Mouse (Mus musculus) intestine, postnatal 0 days (tissue): ENCODE results near the gene Gm49450. TPM values are rescaled to one million over a fixed set of nuclear protein-coding genes. Genes with fewer than 3 reads are reported as not detected.
"Not testable (repeated sequence)": the region's sequence is repeated elsewhere in the genome, so short reads cannot be mapped to it uniquely, and the experiment has no call there.

Source experiments
- ATAC-seq: fragments of 200-750 bp; cut with Nextera tagmentation; 2 replicates; pipeline ENCODE4 v1.8.0; 2017; ENCODE audit warnings: mild to moderate bottlenecking, moderate TSS enrichment, moderate library complexity
- H3K27ac ChIP-seq: fragments of 300-500 bp; sonication (generic); 2 replicates; pipeline ENCODE4 v1.5.1; 2014; ENCODE audit warnings: mild to moderate bottlenecking, low read depth, low read length, moderate library complexity
- H3K27me3 ChIP-seq: fragments of 300-500 bp; sonication (generic); replicated peaks from 2 replicates; pipeline ENCODE4 v1.6.1; 2014; ENCODE audit warnings: low read length, mixed read lengths; ENCODE audit not compliant: control insufficient read depth, insufficient read depth
- H3K36me3 ChIP-seq: fragments of 300-500 bp; sonication (generic); 2 replicates; pipeline ENCODE4 v1.6.1; 2014; ENCODE audit warnings: mild to moderate bottlenecking, moderate library complexity; ENCODE audit not compliant: control insufficient read depth, insufficient read depth
- H3K4me1 ChIP-seq: fragments of 300-500 bp; sonication (generic); replicated peaks from 2 replicates; pipeline ENCODE4 v1.6.1; 2014; ENCODE audit warnings: antibody characterized with exemption, low read length, mixed read lengths; ENCODE audit not compliant: control insufficient read depth, insufficient read depth
- H3K4me2 ChIP-seq: fragments of 300-500 bp; sonication (generic); replicated peaks from 2 replicates; pipeline ENCODE4 v1.6.1; 2014; ENCODE audit warnings: low read depth, mild to moderate bottlenecking, moderate library complexity
- H3K4me3 ChIP-seq: fragments of 300-500 bp; sonication (generic); 2 replicates; pipeline ENCODE4 v1.5.1; 2014; ENCODE audit warnings: low read depth, low read length
- H3K9ac ChIP-seq: fragments of 300-500 bp; sonication (generic); 2 replicates; pipeline ENCODE4 v1.6.1; 2014; ENCODE audit warnings: mild to moderate bottlenecking, low read depth, low read length
- H3K9me3 ChIP-seq: fragments of 300-500 bp; sonication (generic); 2 replicates; pipeline ENCODE4 v1.6.1; 2016; ENCODE audit warnings: mixed run types; ENCODE audit not compliant: control insufficient read depth
- CTCF ChIP-seq: sonication (generic); IDR thresholded peaks from 2 replicates; pipeline ENCODE4 v1.5.1; 2016; ENCODE audit warnings: low read depth, mild to moderate bottlenecking, control low read depth, antibody characterized with exemption, moderate library complexity
- WGBS: fragments of 180-500 bp; shearing (Covaris S2); extraction: QIAGEN DNeasy Blood & Tissue Kit; methylation state at CpG from one replicate; pipeline ENCODE4 v1.1.7; 2014; 5-methylcytosine and 5-hydroxymethylcytosine counted together
- polyA plus RNA-seq: library from polyadenylated mRNA; unstranded; fragments of >200 nt; fragmentation: Nextera tagmentation; extraction: Ambion mirVana; gene quantifications from 2 replicates; pipeline ENCODE4 v1.2.1, GENCODE M21; 2015

Gene Gm49450
- polyA plus RNA-seq, 1 experiment from 2014 or later: not detected

DNA sequence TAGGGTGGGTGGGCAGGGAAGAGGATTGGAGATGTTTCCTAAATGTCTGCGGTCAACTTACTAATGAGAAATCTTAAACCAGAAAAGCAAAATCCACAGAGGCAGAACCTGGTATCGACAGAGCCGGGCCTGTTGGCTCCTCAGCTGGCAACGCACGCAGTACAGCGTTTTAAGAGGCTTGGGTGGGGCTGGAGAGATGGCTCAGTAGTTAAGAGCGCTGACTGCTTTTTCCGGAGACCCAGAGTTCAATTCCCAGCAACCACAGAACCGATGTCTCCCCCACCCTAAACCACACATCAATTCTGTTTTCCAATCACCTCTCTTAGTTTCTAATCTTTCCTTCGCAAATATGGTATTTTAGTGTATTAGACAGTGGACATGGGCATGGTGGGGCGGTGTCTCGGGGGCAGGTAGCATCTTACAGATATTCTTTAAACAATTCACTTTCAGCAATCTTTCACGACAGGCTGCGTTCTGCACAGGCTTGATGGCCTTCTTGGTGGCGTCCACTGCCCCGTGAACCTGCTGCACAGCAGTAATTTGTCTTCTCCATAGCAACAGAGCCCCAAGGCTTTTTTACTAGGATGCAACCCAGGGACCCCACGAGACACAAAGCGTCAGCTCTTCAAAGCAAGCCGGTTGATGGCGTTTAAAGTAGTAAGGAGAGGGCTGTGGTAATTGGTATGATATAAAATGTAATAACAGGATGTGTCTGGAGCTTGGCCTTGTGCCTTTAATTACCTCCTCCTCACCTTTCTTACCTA lies 25.2 kb upstream of the Gm49450 start:
- Histone ChIP-seq H3K27me3 (no peaks in the 10 kb centered on the region), H3K9ac (no peak overlapping the region), H3K9me3 (no peaks in the 10 kb centered on the region), H3K27ac (no peak overlapping the region), H3K4me2 (no peak overlapping the region), H3K4me1 (no peaks in the 10 kb centered on the region), H3K36me3 (no peaks in the 10 kb centered on the region), H3K4me3 (no peak overlapping the region)
- no peak for TF ChIP-seq CTCF
- no peak for ATAC-seq
- 76% methylated on average over 20 of the region's 20 CpGs for WGBS

DNA sequence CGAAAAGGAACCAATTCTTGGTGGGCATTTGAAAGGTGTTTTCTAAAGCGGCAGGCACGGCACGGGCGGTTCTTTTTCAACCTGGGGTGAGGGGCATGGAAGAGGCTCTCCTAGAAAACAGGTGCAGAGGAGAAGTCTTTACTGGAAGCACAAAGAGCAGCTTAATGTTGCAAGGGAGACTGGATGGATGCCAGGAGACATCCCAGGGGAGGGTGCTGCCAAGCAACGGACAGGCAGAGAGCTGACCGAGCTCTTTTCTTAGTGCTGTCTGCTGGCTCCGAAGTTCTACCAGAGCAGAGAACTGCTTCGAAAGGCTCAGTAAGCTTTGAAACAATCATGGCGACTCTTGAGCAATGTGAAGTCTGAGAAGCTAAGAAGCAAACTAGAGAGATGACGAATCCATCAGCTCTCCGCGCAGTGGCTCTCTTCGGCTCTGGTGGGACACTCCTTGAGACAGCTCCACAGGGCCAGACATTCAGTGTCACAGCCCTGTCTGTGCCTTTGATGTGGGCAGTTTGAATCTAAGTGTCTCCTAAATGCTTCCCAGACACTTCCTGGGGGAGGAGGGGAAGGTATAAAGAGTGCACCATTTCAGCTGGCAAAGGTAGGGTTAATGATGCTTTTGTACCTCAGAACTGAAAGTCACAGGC lies 24.5 kb upstream of the Gm49450 start:
- H3K9me3 ChIP-seq: no peaks in the 10 kb centered on the region
- no peak for ATAC-seq
- H3K4me2 ChIP-seq: no peak overlapping the region
- H3K4me3 ChIP-seq: no peak overlapping the region
- no peak overlapping the region for H3K27ac ChIP-seq
- TF ChIP-seq CTCF: no peak
- no peaks in the 10 kb centered on the region for H3K27me3 ChIP-seq
- H3K4me1 ChIP-seq: no peaks in the 10 kb centered on the region
- H3K36me3 ChIP-seq: no peaks in the 10 kb centered on the region
- 73% methylated on average over 14 of the region's 14 CpGs for WGBS
- H3K9ac ChIP-seq: no peak overlapping the region

DNA sequence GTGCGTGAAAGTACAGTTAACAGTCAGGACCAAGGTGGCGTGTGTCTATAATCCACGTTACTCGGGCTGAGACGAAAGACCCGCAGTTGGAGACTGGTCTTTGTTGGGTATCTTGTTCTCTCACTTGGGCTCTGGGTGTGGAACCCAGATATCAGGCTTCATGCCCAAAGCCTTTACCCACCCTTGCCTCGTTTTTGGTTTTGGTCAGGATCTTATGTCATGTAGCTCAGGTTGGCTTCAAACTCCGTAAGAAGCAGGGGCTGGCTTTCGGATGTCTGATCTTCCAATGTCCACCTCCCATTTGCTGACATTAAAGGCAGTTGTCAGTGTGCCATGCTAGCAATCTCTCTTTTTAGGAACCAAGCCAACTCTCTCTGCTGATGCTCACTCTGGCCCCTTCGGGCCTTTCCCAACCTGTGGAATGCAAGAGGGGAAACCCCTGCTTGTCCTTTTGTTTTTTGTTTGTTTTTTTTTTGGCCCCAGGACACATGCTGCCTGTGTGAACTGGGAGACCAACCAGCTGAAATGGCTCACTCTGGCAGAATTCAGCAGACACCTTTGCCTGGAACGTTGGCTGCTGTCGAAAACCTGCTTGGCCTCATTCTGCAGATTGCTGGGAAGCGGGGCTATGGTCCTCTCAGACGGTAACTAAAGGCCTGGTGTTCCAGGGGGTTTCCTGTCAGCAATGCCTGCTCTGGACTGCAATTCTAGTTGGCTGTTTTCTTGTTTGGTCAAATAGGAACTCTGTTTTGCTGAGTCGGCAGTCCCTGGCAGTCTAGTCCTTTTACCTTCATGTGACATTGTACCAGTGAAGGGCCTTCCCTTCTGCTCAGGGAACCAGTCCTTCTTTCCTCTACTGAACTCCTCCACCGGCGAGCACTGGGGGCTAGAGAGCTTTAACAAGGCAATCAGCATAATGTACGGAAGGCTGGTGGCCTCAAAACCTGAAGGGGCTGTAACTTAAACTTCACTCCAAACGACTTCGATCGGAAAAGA lies 23.7 kb upstream of the Gm49450 start:
- Histone ChIP-seq H3K4me2 (no peak overlapping the region), H3K9ac (no peak overlapping the region), H3K27me3 (no peaks in the 10 kb centered on the region), H3K36me3 (no peaks in the 10 kb centered on the region), H3K4me1 (no peaks in the 10 kb centered on the region), H3K9me3 (no peaks in the 10 kb centered on the region), H3K27ac (no peak overlapping the region), H3K4me3 (no peak overlapping the region)
- no peak for ATAC-seq
- no peak for TF ChIP-seq CTCF
- WGBS: 73% methylated on average over 21 of the region's 21 CpGs

DNA sequence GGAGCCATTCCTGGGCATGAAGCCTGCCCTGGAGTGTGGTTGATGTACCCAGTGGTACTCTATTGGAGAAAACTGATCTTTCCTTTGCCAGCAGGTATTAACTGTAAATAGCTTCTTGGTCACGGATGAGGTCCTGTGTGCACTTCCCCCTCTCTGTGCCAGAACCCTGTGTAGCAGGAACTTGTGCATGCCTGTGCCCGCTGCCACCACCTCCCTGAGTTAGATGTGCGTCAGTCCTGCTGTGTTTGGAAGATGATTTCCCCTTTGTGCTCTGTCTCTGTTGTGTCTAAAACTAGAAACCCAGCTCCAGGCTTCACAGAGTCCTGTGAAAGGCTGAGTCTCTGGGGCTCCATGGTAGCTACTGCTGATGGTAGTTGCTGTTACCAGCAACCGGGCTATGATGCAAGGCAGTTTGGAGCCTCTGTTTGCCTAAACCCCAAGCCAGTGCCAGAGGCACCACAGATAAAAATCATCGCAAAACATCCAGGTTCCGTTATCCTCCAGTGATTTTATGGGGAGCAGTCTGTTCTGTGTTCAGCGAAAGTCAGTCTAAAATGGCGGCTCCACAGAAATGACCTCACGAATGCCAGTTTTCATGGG lies 19.8 kb upstream of the Gm49450 start:
- Histone ChIP-seq H3K36me3 (no peaks in the 10 kb centered on the region), H3K9ac (no peak overlapping the region), H3K4me1 (no peaks in the 10 kb centered on the region), H3K4me2 (no peak overlapping the region), H3K27me3 (no peaks in the 10 kb centered on the region), H3K27ac (no peak overlapping the region), H3K9me3 (no peaks in the 10 kb centered on the region), H3K4me3 (no peak overlapping the region)
- no peak for ATAC-seq
- WGBS: 79% methylated on average over 9 of the region's 9 CpGs
- no peak for TF ChIP-seq CTCF

DNA sequence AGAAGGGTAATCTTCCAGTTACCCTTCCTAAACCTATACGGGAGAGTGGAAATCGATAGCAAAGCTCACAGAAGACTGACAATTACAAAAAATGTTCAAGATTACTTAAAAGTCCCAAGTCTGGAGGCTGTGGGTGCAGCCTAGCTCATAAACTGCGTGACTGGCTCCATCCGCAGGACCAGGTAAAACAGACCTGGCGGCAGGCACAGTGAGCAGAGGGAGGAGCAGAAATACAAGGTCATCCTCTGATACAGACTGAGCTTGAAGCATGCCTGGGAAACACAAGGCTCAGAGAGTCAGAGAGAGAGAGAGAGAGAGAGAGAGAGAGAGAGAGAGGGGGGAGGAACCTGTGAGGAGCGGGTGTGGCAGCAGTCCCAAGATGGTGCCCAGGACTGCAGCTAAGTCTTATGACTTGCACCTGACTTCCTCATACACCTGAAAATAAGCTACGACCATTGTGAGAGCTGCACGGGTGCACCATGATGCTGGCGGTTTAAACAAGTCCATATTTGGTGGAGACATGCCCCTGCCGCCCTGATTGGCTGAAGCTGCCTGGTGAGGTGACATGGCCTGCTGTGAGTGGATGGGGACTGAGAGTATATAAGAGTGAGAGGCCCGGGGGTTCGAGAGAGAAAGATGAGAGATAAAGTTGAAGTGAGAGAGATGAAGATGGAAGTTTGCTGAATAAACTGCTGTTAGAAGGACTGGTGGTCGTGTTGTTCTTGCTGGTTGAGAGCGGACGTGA lies 18.4 kb upstream of the Gm49450 start:
- H3K27ac ChIP-seq, H3K4me2 ChIP-seq, ATAC-seq, H3K9ac ChIP-seq, H3K4me1 ChIP-seq, H3K36me3 ChIP-seq, H3K27me3 ChIP-seq, H3K9me3 ChIP-seq, H3K4me3 ChIP-seq: not testable (repeated sequence)
- WGBS: 60% methylated on average over 15 of the region's 15 CpGs
